Mouse (Mus musculus): ENCODE results near the gene Arhgap33.
A peak's percentile ranks its signal among the peaks of the same experiment; 100 is the strongest.

- TF ChIP-seq CTCF (IDR thresholded peaks at IDR 0.05; ENCODE audit: low read depth), result peak; percentile 47
- no peak for TF ChIP-seq EP300 (IDR thresholded peaks at IDR 0.05; ENCODE audit: low read depth)
Measured at GRCm38 (mm10) chr7:30556894-30557536, 22.2 kb upstream of the Arhgap33 start.
